Mouse (Mus musculus) granulocyte monocyte progenitor cell, adult 5-6 weeks (primary cell): ENCODE measurements around the gene Lmnb2. TPM values are rescaled to one million over a fixed set of nuclear protein-coding genes. Genes with fewer than 3 reads are reported as not detected.

Source experiments
- ATAC-seq: replicated peaks from 2 replicates; pipeline ENCODE4 v1.8.0; 2016; ENCODE audit warnings: mild to moderate bottlenecking, moderate TSS enrichment, inconsistent platforms; ENCODE audit not compliant: poor library complexity, severe bottlenecking
- total RNA-seq, 2 experiments: library from RNA; stranded (forward) in 1 of 2; stranded (reverse) in 1 of 2; fragments of 200-712, 200-1000 nt in 1 of 2; fragments of >200 nt in 1 of 2; fragmentation: Nextera tagmentation in 1 of 2; gene quantifications; 2 replicates each; pipeline ENCODE4 v1.2.3; 2014 to 2017

The Lmnb2 gene
- total RNA-seq, 2 experiments from 2014 or later: 24.9 to 62.8 TPM

- no peak for ATAC-seq
Observed at GRCm38 (mm10) chr10:80858350-80858935, 59.6 kb downstream of the Lmnb2 start.

- no peak for ATAC-seq
Observed at GRCm38 (mm10) chr10:80857848-80858247, 60.2 kb downstream of the Lmnb2 start.

- ATAC-seq: no peak
Observed at GRCm38 (mm10) chr10:80857386-80857785, 60.7 kb downstream of the Lmnb2 start.

GRCm38 (mm10) chr10:80856908-80857307 lies 61.1 kb downstream of the Lmnb2 start:
- no peak for ATAC-seq

GRCm38 (mm10) chr10:80856267-80856666 lies 61.8 kb downstream of the Lmnb2 start:
- peak; percentile 64 for ATAC-seq

- no peak for ATAC-seq
Observed at GRCm38 (mm10) chr10:80855749-80856073, 62.3 kb downstream of the Lmnb2 start.

GRCm38 (mm10) chr10:80854913-80855748 lies 62.9 kb downstream of the Lmnb2 start, which contains the start of the genes Lsm7 and Sppl2b:
Lsm7 (minus strand) TSS chr10:80855209.
Sppl2b (plus strand) TSS chr10:80855275.
- ATAC-seq: peak; percentile 75

Other genes starting within 250 kb of the Lmnb2 start
- 49.2 and 63.3 TPM in 2 replicates for gene Mknk2, start 240.1 kb downstream of the Lmnb2 start, total RNA-seq (2014; fragmentation: Nextera tagmentation)
- 37.7 and 58.0 TPM in 2 replicates for gene Mknk2, start 240.1 kb downstream of the Lmnb2 start, total RNA-seq (2017)
- 34.1 and 37.2 TPM in 2 replicates for gene Mob3a, start 216.3 kb downstream of the Lmnb2 start, total RNA-seq (2014; fragmentation: Nextera tagmentation)
- 34.2 and 59.8 TPM in 2 replicates for gene Mob3a, start 216.3 kb downstream of the Lmnb2 start, total RNA-seq (2017)
- gene Izumo4, start 216.1 kb downstream of the Lmnb2 start, total RNA-seq (2014; fragmentation: Nextera tagmentation): 9.0 and 17.3 TPM in 2 replicates
- 7.1 and 7.8 TPM in 2 replicates for gene Izumo4, start 216.1 kb downstream of the Lmnb2 start, total RNA-seq (2017)
- 43.2 and 47.8 TPM in 2 replicates for gene Ap3d1, start 176.0 kb downstream of the Lmnb2 start, total RNA-seq (2014; fragmentation: Nextera tagmentation)
- gene Ap3d1, start 176.0 kb downstream of the Lmnb2 start, total RNA-seq (2017): 34.5 and 42.2 TPM in 2 replicates
- 41.6 and 52.6 TPM in 2 replicates for gene Dot1l, start 163.0 kb downstream of the Lmnb2 start, total RNA-seq (2014; fragmentation: Nextera tagmentation)
- gene Dot1l, start 163.0 kb downstream of the Lmnb2 start, total RNA-seq (2017): 9.7 and 13.4 TPM in 2 replicates
- gene Sf3a2, start 120.0 kb downstream of the Lmnb2 start, total RNA-seq (2014; fragmentation: Nextera tagmentation): 88.0 and 106 TPM in 2 replicates
- gene Sf3a2, start 120.0 kb downstream of the Lmnb2 start, total RNA-seq (2017): 13.8 and 18.3 TPM in 2 replicates
- gene Plekhj1, start 119.6 kb downstream of the Lmnb2 start, total RNA-seq (2014; fragmentation: Nextera tagmentation): 99.1 and 108 TPM in 2 replicates
- 33.0 and 33.7 TPM in 2 replicates for gene Plekhj1, start 119.6 kb downstream of the Lmnb2 start, total RNA-seq (2017)
- not detected in 2 replicates for gene Amh, start 113.0 kb downstream of the Lmnb2 start, total RNA-seq (2014; fragmentation: Nextera tagmentation)
- gene Amh, start 113.0 kb downstream of the Lmnb2 start, total RNA-seq (2017): 0.15 TPM in 1 of 2 replicates, not detected in the other
- gene Jsrp1, start 104.7 kb downstream of the Lmnb2 start, total RNA-seq (2014; fragmentation: Nextera tagmentation): not detected in 2 replicates
- not detected in 2 replicates for gene Jsrp1, start 104.7 kb downstream of the Lmnb2 start, total RNA-seq (2017)
- gene Oaz1, start 91.6 kb downstream of the Lmnb2 start, total RNA-seq (2014; fragmentation: Nextera tagmentation): 1,332 and 1,363 TPM in 2 replicates
- gene Oaz1, start 91.6 kb downstream of the Lmnb2 start, total RNA-seq (2017): 324 and 374 TPM in 2 replicates
- 0.21 TPM in 1 of 2 replicates, not detected in the other for gene Lingo3, start 74.2 kb downstream of the Lmnb2 start, total RNA-seq (2014; fragmentation: Nextera tagmentation)
- 0.15 TPM in 1 of 2 replicates, not detected in the other for gene Lingo3, start 74.2 kb downstream of the Lmnb2 start, total RNA-seq (2017)
- gene Lsm7, start 63.0 kb downstream of the Lmnb2 start, total RNA-seq (2014; fragmentation: Nextera tagmentation): 207 and 210 TPM in 2 replicates
- 378 and 439 TPM in 2 replicates for gene Lsm7, start 63.0 kb downstream of the Lmnb2 start, total RNA-seq (2017)
- gene Sppl2b, start 63.0 kb downstream of the Lmnb2 start, total RNA-seq (2014; fragmentation: Nextera tagmentation): 15.2 and 20.9 TPM in 2 replicates
- gene Sppl2b, start 63.0 kb downstream of the Lmnb2 start, total RNA-seq (2017): 12.2 and 14.1 TPM in 2 replicates
- not detected in 2 replicates for gene Tmprss9, start 46.4 kb downstream of the Lmnb2 start, total RNA-seq (2014; fragmentation: Nextera tagmentation)
- not detected in 2 replicates for gene Tmprss9, start 46.4 kb downstream of the Lmnb2 start, total RNA-seq (2017)
- 145 and 158 TPM in 2 replicates for gene Timm13, start 17.3 kb downstream of the Lmnb2 start, total RNA-seq (2014; fragmentation: Nextera tagmentation)
- gene Timm13, start 17.3 kb downstream of the Lmnb2 start, total RNA-seq (2017): 38.2 and 50.4 TPM in 2 replicates
- gene Gadd45b, start 11.8 kb upstream of the Lmnb2 start, total RNA-seq (2014; fragmentation: Nextera tagmentation): 20.1 and 21.5 TPM in 2 replicates
- 25.6 and 27.6 TPM in 2 replicates for gene Gadd45b, start 11.8 kb upstream of the Lmnb2 start, total RNA-seq (2017)
- gene Gng7, start 96.7 kb upstream of the Lmnb2 start, total RNA-seq (2014; fragmentation: Nextera tagmentation): 0.30 and 1.5 TPM in 2 replicates
- 0.09 and 0.46 TPM in 2 replicates for gene Gng7, start 96.7 kb upstream of the Lmnb2 start, total RNA-seq (2017)
- not detected in 2 replicates for gene Diras1, start 107.4 kb upstream of the Lmnb2 start, total RNA-seq (2014; fragmentation: Nextera tagmentation)
- gene Diras1, start 107.4 kb upstream of the Lmnb2 start, total RNA-seq (2017): not detected in 2 replicates
- gene Slc39a3, start 119.2 kb upstream of the Lmnb2 start, total RNA-seq (2014; fragmentation: Nextera tagmentation): 3.1 and 5.9 TPM in 2 replicates
- gene Slc39a3, start 119.2 kb upstream of the Lmnb2 start, total RNA-seq (2017): 4.3 and 5.3 TPM in 2 replicates
- gene Sgta, start 141.9 kb upstream of the Lmnb2 start, total RNA-seq (2014; fragmentation: Nextera tagmentation): 33.8 and 47.9 TPM in 2 replicates
- 37.5 and 41.7 TPM in 2 replicates for gene Sgta, start 141.9 kb upstream of the Lmnb2 start, total RNA-seq (2017)
- gene Thop1, start 151.8 kb upstream of the Lmnb2 start, total RNA-seq (2014; fragmentation: Nextera tagmentation): 23.3 and 24.4 TPM in 2 replicates
- gene Thop1, start 151.8 kb upstream of the Lmnb2 start, total RNA-seq (2017): 24.7 and 26.3 TPM in 2 replicates
- 0.43 TPM in 1 of 2 replicates, not detected in the other for gene Creb3l3, start 180.6 kb upstream of the Lmnb2 start, total RNA-seq (2014; fragmentation: Nextera tagmentation)
- gene Creb3l3, start 180.6 kb upstream of the Lmnb2 start, total RNA-seq (2017): 0.86 and 1.3 TPM in 2 replicates
- gene Map2k2, start 187.7 kb upstream of the Lmnb2 start, total RNA-seq (2014; fragmentation: Nextera tagmentation): 35.0 and 72.7 TPM in 2 replicates
- gene Map2k2, start 187.7 kb upstream of the Lmnb2 start, total RNA-seq (2017): 46.7 and 50.8 TPM in 2 replicates
- gene Zbtb7a, start 217.0 kb upstream of the Lmnb2 start, total RNA-seq (2014; fragmentation: Nextera tagmentation): 16.1 and 20.6 TPM in 2 replicates
- gene Zbtb7a, start 217.0 kb upstream of the Lmnb2 start, total RNA-seq (2017): 7.1 and 8.0 TPM in 2 replicates
- gene Pias4, start 249.7 kb upstream of the Lmnb2 start, total RNA-seq (2014; fragmentation: Nextera tagmentation): 6.3 and 22.9 TPM in 2 replicates
- gene Pias4, start 249.7 kb upstream of the Lmnb2 start, total RNA-seq (2017): 7.8 and 8.1 TPM in 2 replicates